Mouse (Mus musculus) cerebellum, postnatal 4 days (tissue): ENCODE measurements around the gene Zfp213.
"Not testable (repeated sequence)": the region's sequence is repeated elsewhere in the genome, so short reads cannot be mapped to it uniquely, and the experiment has no call there.

Experiments
- DNase-seq, 2 experiments: peaks; one replicate each; pipeline ENCODE4 v3.0.0; 2022; ENCODE audit warnings: low spot score in 2 of 2, mixed read lengths in 1 of 2

Gene Zfp213

GRCm38 (mm10) chr17:23563595-23564367 is at the start of gene Zfp213:
Gene Zfp213, minus strand, starts transcription at chr17:23564238.
- peak; percentile 81 to 94 for DNase-seq

GRCm38 (mm10) chr17:23610361-23610800 is 46.3 kb upstream of the Zfp213 start:
- peak in 1 of 2 experiments; percentile 54 for DNase-seq

- DNase-seq: peak in 1 of 2 experiments; percentile 68
Measured at GRCm38 (mm10) chr17:23609612-23610011, 45.6 kb upstream of the Zfp213 start.

GRCm38 (mm10) chr17:23605220-23605619 is 41.2 kb upstream of the Zfp213 start:
- DNase-seq: no peak

- DNase-seq: no peak
Measured at GRCm38 (mm10) chr17:23604394-23604793, 40.4 kb upstream of the Zfp213 start.

GRCm38 (mm10) chr17:23603542-23603941 is 39.5 kb upstream of the Zfp213 start:
- no peak for DNase-seq

- no peak for DNase-seq
Measured at GRCm38 (mm10) chr17:23603077-23603476, 39.0 kb upstream of the Zfp213 start.

- DNase-seq: no peak
Measured at GRCm38 (mm10) chr17:23601836-23602585, 38.0 kb upstream of the Zfp213 start.

GRCm38 (mm10) chr17:23600641-23601622 is 36.9 kb upstream of the Zfp213 start, which contains the start of gene Zscan10:
Gene Zscan10, plus strand, starts transcription at chr17:23600856.
- no peak for DNase-seq

- DNase-seq: no peak
Measured at GRCm38 (mm10) chr17:23599605-23600063, 35.6 kb upstream of the Zfp213 start.

- DNase-seq: peak; percentile 35 to 65
Measured at GRCm38 (mm10) chr17:23598582-23599552, 34.8 kb upstream of the Zfp213 start, which contains the start of gene Zfp13. Gene Zfp13, minus strand, starts transcription at chr17:23599487.

GRCm38 (mm10) chr17:23595139-23595538 is 31.1 kb upstream of the Zfp213 start:
- not testable (repeated sequence) for DNase-seq

- DNase-seq: no peak
Measured at GRCm38 (mm10) chr17:23592926-23593300, 28.9 kb upstream of the Zfp213 start.

- DNase-seq: peak; percentile 93 to 97
Measured at GRCm38 (mm10) chr17:23592208-23592925, 28.3 kb upstream of the Zfp213 start.

- no peak for DNase-seq
Measured at GRCm38 (mm10) chr17:23587253-23587652, 23.2 kb upstream of the Zfp213 start.

- peak; percentile 46 to 75 for DNase-seq
Measured at GRCm38 (mm10) chr17:23585721-23586491, 21.9 kb upstream of the Zfp213 start.

GRCm38 (mm10) chr17:23584786-23585185 is 20.7 kb upstream of the Zfp213 start:
- DNase-seq: no peak

- DNase-seq: no peak
Measured at GRCm38 (mm10) chr17:23575951-23576552, 12.0 kb upstream of the Zfp213 start.
